Mouse (Mus musculus): ENCODE data around the gene Gm9837.

DNA sequence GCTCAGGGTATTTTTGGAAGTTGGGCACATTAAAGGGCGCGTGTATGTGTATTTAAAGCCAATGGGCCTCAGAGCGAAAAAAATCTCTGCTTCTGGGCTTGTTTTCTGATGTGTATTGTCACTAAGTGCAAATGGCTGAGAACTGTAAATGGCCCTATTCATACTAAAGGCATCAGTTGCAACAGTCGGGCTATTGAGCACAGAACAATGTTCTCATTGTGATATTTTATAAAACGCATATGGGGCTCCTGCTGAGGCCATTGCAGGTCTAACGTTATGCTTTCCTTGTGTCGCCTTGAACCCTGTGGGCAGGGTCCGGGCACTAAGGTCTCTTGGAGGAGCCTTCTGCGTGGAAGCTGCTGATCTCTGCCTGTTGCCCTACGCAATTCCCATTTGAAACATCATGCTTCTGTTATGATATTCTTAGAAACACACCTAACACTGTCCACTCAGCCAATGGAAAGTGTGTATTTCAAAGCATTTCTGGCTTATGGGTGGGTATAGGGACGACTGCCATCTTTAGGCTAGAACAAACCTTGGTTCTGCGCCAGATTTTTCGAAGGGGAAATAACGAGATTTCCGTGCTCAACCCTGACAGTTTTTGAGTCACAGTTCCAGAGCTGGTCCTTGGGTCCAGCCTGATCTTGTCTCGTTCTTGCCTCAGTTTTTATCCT, 848 bp downstream of the Gm9837 start:
- TF ChIP-seq CTCF (IDR thresholded peaks at IDR 0.05; ENCODE audit: extremely low read depth, insufficient read length, insufficient replicate concordance, low read depth, low read length) (no peak), POLR2A (IDR thresholded peaks at IDR 0.05; ENCODE audit: low read depth, low read length) (no peak)

Data from small intestine, adult 2 months (tissue).